Mouse (Mus musculus) liver, embryonic 14.5 days (tissue): Measurements from ENCODE around the gene Adam8.

Source experiments
- CTCF ChIP-seq: IDR thresholded peaks from 2 replicates; pipeline ENCODE4 v1.5.1; 2016; ENCODE audit warnings: antibody characterized with exemption, low read depth, control low read depth
- EP300 ChIP-seq: IDR thresholded peaks from 2 replicates; pipeline ENCODE4 v1.6.1; 2016; ENCODE audit warnings: antibody characterized with exemption, low read depth

GRCm38 (mm10) chr7:140037171-140037555 lies 44.8 kb upstream of the Adam8 start:
- no peak for TF ChIP-seq CTCF
- no peak for TF ChIP-seq EP300
